Mouse (Mus musculus) liver, adult 2 months (tissue): ENCODE measurements around the gene Arsa. TPM values are rescaled to one million over a fixed set of nuclear protein-coding genes. Genes with fewer than 3 reads are reported as not detected.

Source experiments
- DNase-seq: peaks from one replicate; pipeline ENCODE4 v3.0.0-alpha.2; 2011; ENCODE audit warnings: low read depth, low spot score; ENCODE audit errors: extremely low read depth
- H3K27ac ChIP-seq: fragments of 200-500 bp; replicated peaks from 2 replicates; pipeline ENCODE4 v1.5.1; 2012; ENCODE audit warnings: low read depth, mild to moderate bottlenecking, control low read depth, inconsistent platforms, low read length; ENCODE audit not compliant: insufficient read depth
- H3K27me3 ChIP-seq: fragments of 200-500 bp; 2 replicates; pipeline ENCODE4 v1.6.1; 2012; ENCODE audit warnings: mild to moderate bottlenecking, moderate library complexity, low read length, inconsistent platforms; ENCODE audit not compliant: control insufficient read depth, insufficient read depth
- H3K36me3 ChIP-seq: fragments of 200-500 bp; 2 replicates; pipeline ENCODE4 v1.6.1; 2012; ENCODE audit warnings: low read length, inconsistent platforms; ENCODE audit not compliant: control insufficient read depth, insufficient read depth
- H3K4me1 ChIP-seq: fragments of 200-500 bp; 2 replicates; pipeline ENCODE4 v1.6.1; 2011; ENCODE audit warnings: low read length; ENCODE audit not compliant: control insufficient read depth, insufficient read depth
- H3K4me3 ChIP-seq: fragments of 200-500 bp; 2 replicates; pipeline ENCODE4 v1.5.1; 2011; ENCODE audit warnings: low read depth, mild to moderate bottlenecking, control low read depth, low read length, moderate library complexity; ENCODE audit not compliant: insufficient read depth
- H3K79me2 ChIP-seq: fragments of 200-500 bp; 2 replicates; pipeline ENCODE4 v1.6.1; 2012; ENCODE audit warnings: inconsistent platforms, mild to moderate bottlenecking, low read length, moderate library complexity; ENCODE audit not compliant: control insufficient read depth, insufficient read depth
- H3K9ac ChIP-seq: fragments of 200-500 bp; 2 replicates; pipeline ENCODE4 v1.6.1; 2012; ENCODE audit warnings: low read depth, mild to moderate bottlenecking, control low read depth, inconsistent platforms, low read length
- CTCF ChIP-seq: fragments of 200-500 bp; IDR thresholded peaks from 2 replicates; pipeline ENCODE4 v1.5.1; 2011; ENCODE audit warnings: low read depth, low read length, control low read depth
- POLR2A ChIP-seq: fragments of 200-500 bp; IDR thresholded peaks from 2 replicates; pipeline ENCODE4 v1.6.1; 2011; ENCODE audit warnings: low read length, control low read depth; ENCODE audit not compliant: insufficient read depth; ENCODE audit errors: extremely low read depth
- WGBS: fragments of 180-500 bp; shearing (Covaris S2); methylation state at CpG from one replicate; pipeline ENCODE4 v1.1.7; 2018; 5-methylcytosine and 5-hydroxymethylcytosine counted together
- polyA plus RNA-seq: library from polyadenylated mRNA; depleted of rRNA; stranded (reverse); fragments of >200 nt; gene quantifications from 2 replicates; pipeline ENCODE4 v1.2.3, GENCODE M21; 2012
- total RNA-seq: library from RNA; depleted of rRNA; stranded (reverse); fragments of >200 nt; gene quantifications from 2 replicates; pipeline ENCODE4 v1.2.3, GENCODE M21; 2014

The Arsa gene
- total and polyA plus RNA-seq, 2 experiments, result 4.2 to 29.1 TPM

GRCm38 (mm10) chr15:89468577-89468976 is 8.6 kb downstream of the Arsa start:
- WGBS, result 24% methylated on average over 2 of the region's 2 CpGs
- Histone ChIP-seq H3K27me3 (no peaks in the 10 kb centered on the region), H3K9ac (no peak overlapping the region), H3K4me1 (peaks cover 4% of the 10 kb centered on the region; the same call in 1 of the 2 replicates), H3K36me3 (no peaks in the 10 kb centered on the region), H3K79me2 (no peaks in the 10 kb centered on the region), H3K27ac (no peak overlapping the region), H3K4me3 (no peak overlapping the region)
- TF ChIP-seq CTCF (peak; percentile 58), POLR2A (no peak)
- peak; percentile 33 for DNase-seq

- H3K27me3 ChIP-seq, result peaks cover 5% of the 10 kb centered on the region; the same call in 1 of the 2 replicates
- H3K4me1 ChIP-seq, result no peaks in the 10 kb centered on the region
- no peak for DNase-seq
- TF ChIP-seq POLR2A, result no peak
- TF ChIP-seq CTCF, result no peak
- H3K36me3 ChIP-seq, result no peaks in the 10 kb centered on the region
- H3K4me3 ChIP-seq, result no peak overlapping the region
- no peak overlapping the region for H3K27ac ChIP-seq
- no peaks in the 10 kb centered on the region for H3K79me2 ChIP-seq
- H3K9ac ChIP-seq, result no peak overlapping the region
- WGBS, result 28% methylated on average over 1 of the region's 1 CpGs
Observed at GRCm38 (mm10) chr15:89465052-89465451, 12.2 kb downstream of the Arsa start.

GRCm38 (mm10) chr15:89463334-89464235 is 13.6 kb downstream of the Arsa start:
- TF ChIP-seq CTCF (peak; percentile 51), POLR2A (no peak)
- 42% methylated on average over 5 of the region's 5 CpGs for WGBS
- no peaks in the 10 kb centered on the region for H3K36me3 ChIP-seq
- H3K79me2 ChIP-seq, result no peaks in the 10 kb centered on the region
- no peak overlapping the region for H3K9ac ChIP-seq
- no peak for DNase-seq
- peaks cover 5% of the 10 kb centered on the region; the same call in 1 of the 2 replicates for H3K27me3 ChIP-seq
- H3K4me1 ChIP-seq, result no peaks in the 10 kb centered on the region
- H3K4me3 ChIP-seq, result no peak overlapping the region
- H3K27ac ChIP-seq, result no peak overlapping the region

- Histone ChIP-seq H3K27me3 (peaks cover 8% of the 10 kb centered on the region; the same call in 1 of the 2 replicates), H3K27ac (no peak overlapping the region), H3K36me3 (no peaks in the 10 kb centered on the region), H3K79me2 (no peaks in the 10 kb centered on the region), H3K4me3 (no peak overlapping the region), H3K9ac (no peak overlapping the region), H3K4me1 (no peaks in the 10 kb centered on the region)
- no peak for DNase-seq
- TF ChIP-seq CTCF (no peak), POLR2A (no peak)
- 69% methylated on average over 7 of the region's 7 CpGs for WGBS
Observed at GRCm38 (mm10) chr15:89462176-89462575, 15.0 kb downstream of the Arsa start.

GRCm38 (mm10) chr15:89461321-89461720 is 15.9 kb downstream of the Arsa start:
- Histone ChIP-seq H3K9ac (no peak overlapping the region), H3K4me1 (no peaks in the 10 kb centered on the region), H3K79me2 (no peaks in the 10 kb centered on the region), H3K4me3 (no peak overlapping the region), H3K27ac (no peak overlapping the region), H3K27me3 (peaks cover 8% of the 10 kb centered on the region; the same call in 1 of the 2 replicates), H3K36me3 (no peaks in the 10 kb centered on the region)
- WGBS, result 69% methylated on average over 15 of the region's 15 CpGs
- DNase-seq, result no peak
- no peak for TF ChIP-seq CTCF
- no peak for TF ChIP-seq POLR2A

DNA sequence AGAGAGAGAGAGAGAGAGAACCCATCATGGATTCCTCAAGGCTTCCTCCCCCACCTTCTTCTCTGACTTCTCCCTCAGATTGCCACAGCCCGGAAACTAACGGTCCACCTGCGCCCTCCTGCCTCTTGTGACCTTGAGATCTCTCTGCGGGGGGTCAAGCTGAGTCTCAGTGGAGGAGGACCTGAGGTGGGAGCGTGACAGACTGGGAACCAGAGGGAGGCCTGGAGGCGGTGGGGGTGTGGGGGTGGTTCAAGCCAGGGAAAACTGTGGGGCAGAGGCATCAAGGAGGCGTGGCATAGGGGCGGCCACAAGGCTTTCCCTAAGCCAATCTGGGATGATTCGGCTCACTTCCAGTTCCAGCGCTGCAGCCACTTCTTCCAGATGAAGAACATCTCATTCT is 16.9 kb downstream of the Arsa start:
- Histone ChIP-seq H3K27ac (no peak overlapping the region), H3K79me2 (no peaks in the 10 kb centered on the region), H3K4me1 (no peaks in the 10 kb centered on the region), H3K4me3 (no peak overlapping the region), H3K9ac (no peak overlapping the region), H3K36me3 (no peaks in the 10 kb centered on the region), H3K27me3 (peaks cover 8% of the 10 kb centered on the region; the same call in 1 of the 2 replicates)
- 52% methylated on average over 10 of the region's 10 CpGs for WGBS
- no peak for TF ChIP-seq CTCF
- TF ChIP-seq POLR2A, result no peak
- no peak for DNase-seq
